Mouse (Mus musculus) hindbrain, embryonic 16.5 days (tissue): Measurements from ENCODE around the gene Ccdc144b. TPM values are rescaled to one million over a fixed set of nuclear protein-coding genes. Genes with fewer than 3 reads are reported as not detected.

Experiments
- ATAC-seq: fragments of 200-750 bp; cut with Nextera tagmentation; 2 replicates; pipeline ENCODE4 v1.8.0; 2017; ENCODE audit warnings: moderate TSS enrichment, moderate library complexity
- H3K27ac ChIP-seq: fragments of 300-500 bp; sonication (generic); 2 replicates; pipeline ENCODE4 v1.5.1; 2014; ENCODE audit warnings: low read depth, mild to moderate bottlenecking, control low read depth, low read length, moderate library complexity
- H3K27me3 ChIP-seq: fragments of 300-500 bp; sonication (generic); replicated peaks from 2 replicates; pipeline ENCODE4 v1.6.1; 2014; ENCODE audit warnings: low read length; ENCODE audit not compliant: control insufficient read depth, insufficient read depth
- H3K36me3 ChIP-seq: fragments of 300-500 bp; sonication (generic); 2 replicates; pipeline ENCODE4 v1.6.1; 2014; ENCODE audit warnings: mild to moderate bottlenecking, low read length, moderate library complexity, mixed read lengths; ENCODE audit not compliant: control insufficient read depth, insufficient read depth
- H3K4me1 ChIP-seq: fragments of 300-500 bp; sonication (generic); 2 replicates; pipeline ENCODE4 v1.6.1; 2014; ENCODE audit warnings: low read depth, low read length; ENCODE audit not compliant: control insufficient read depth, insufficient read depth
- H3K4me2 ChIP-seq: fragments of 300-500 bp; sonication (generic); 2 replicates; pipeline ENCODE4 v1.6.1; 2014; ENCODE audit warnings: mild to moderate bottlenecking, low read length, control low read depth, moderate library complexity
- H3K4me3 ChIP-seq: fragments of 300-500 bp; sonication (generic); 2 replicates; pipeline ENCODE4 v1.5.1; 2014; ENCODE audit warnings: mild to moderate bottlenecking, low read length, control low read depth, moderate library complexity
- H3K9ac ChIP-seq: fragments of 300-500 bp; sonication (generic); 2 replicates; pipeline ENCODE4 v1.6.1; 2014; ENCODE audit warnings: low read depth, mild to moderate bottlenecking, control low read depth, low read length, moderate library complexity
- H3K9me3 ChIP-seq: fragments of 300-500 bp; sonication (generic); 2 replicates; pipeline ENCODE4 v1.6.1; 2014; ENCODE audit warnings: mild to moderate bottlenecking, low read length, moderate library complexity; ENCODE audit not compliant: control insufficient read depth
- WGBS: fragments of 180-500 bp; shearing (Covaris S2); extraction: QIAGEN DNeasy Blood & Tissue Kit; methylation state at CpG from one replicate; pipeline ENCODE4 v1.1.7; 2014; 5-methylcytosine and 5-hydroxymethylcytosine counted together
- polyA plus RNA-seq: library from polyadenylated mRNA; unstranded; fragments of >200 nt; fragmentation: Nextera tagmentation; extraction: Ambion mirVana; gene quantifications from 2 replicates; pipeline ENCODE4 v1.2.1, GENCODE M21; 2015

Gene Ccdc144b
- polyA plus RNA-seq, 1 experiment from 2014 or later, result not detected

- no peaks in the 10 kb centered on the region for H3K27me3 ChIP-seq
- H3K36me3 ChIP-seq, result no peaks in the 10 kb centered on the region
- peak within 1 kb of the TSS; percentile 91 for H3K27ac ChIP-seq
- H3K4me1 ChIP-seq, result peaks cover 9% of the 10 kb centered on the region
- no peaks in the 10 kb centered on the region for H3K9me3 ChIP-seq
- H3K9ac ChIP-seq, result peak within 1 kb of the TSS; percentile 73
- WGBS, result 4% methylated on average over 39 of the region's 39 CpGs
- H3K4me2 ChIP-seq, result peak within 1 kb of the TSS; percentile 70
- peak; percentile 100 for ATAC-seq
- H3K4me3 ChIP-seq, result peak within 1 kb of the TSS; percentile 58
Measured at GRCm38 (mm10) chr3:36000275-36001239, 52.8 kb downstream of the Ccdc144b start, which contains the start of gene Mccc1. Gene Mccc1, minus strand, starts transcription at chr3:36000678.

- Histone ChIP-seq H3K27ac (no peak overlapping the region), H3K36me3 (peaks cover 5% of the 10 kb centered on the region), H3K4me3 (no peak overlapping the region), H3K9me3 (no peaks in the 10 kb centered on the region), H3K27me3 (no peaks in the 10 kb centered on the region), H3K4me2 (no peak overlapping the region), H3K4me1 (peaks cover 9% of the 10 kb centered on the region), H3K9ac (no peak overlapping the region)
- WGBS, result 58% methylated on average over 11 of the region's 11 CpGs
- ATAC-seq, result no peak
Measured at GRCm38 (mm10) chr3:35994552-35995531, 58.5 kb downstream of the Ccdc144b start.

- Histone ChIP-seq H3K4me1 (no peaks in the 10 kb centered on the region), H3K9me3 (no peaks in the 10 kb centered on the region), H3K9ac (no peak overlapping the region), H3K36me3 (peaks cover 23% of the 10 kb centered on the region), H3K27me3 (no peaks in the 10 kb centered on the region), H3K27ac (no peak overlapping the region), H3K4me3 (no peak overlapping the region), H3K4me2 (no peak overlapping the region)
- no peak for ATAC-seq
- WGBS, result 98% methylated on average over 7 of the region's 7 CpGs
Measured at GRCm38 (mm10) chr3:35990715-35991114, 62.6 kb downstream of the Ccdc144b start.

GRCm38 (mm10) chr3:35988031-35988430 is 65.3 kb downstream of the Ccdc144b start:
- H3K36me3 ChIP-seq, result peaks cover 32% of the 10 kb centered on the region
- no peaks in the 10 kb centered on the region for H3K4me1 ChIP-seq
- no peak overlapping the region for H3K4me3 ChIP-seq
- no peak overlapping the region for H3K9ac ChIP-seq
- no peaks in the 10 kb centered on the region for H3K27me3 ChIP-seq
- WGBS, result 97% methylated on average over 6 of the region's 6 CpGs
- no peaks in the 10 kb centered on the region for H3K9me3 ChIP-seq
- H3K4me2 ChIP-seq, result no peak overlapping the region
- ATAC-seq, result no peak
- no peak overlapping the region for H3K27ac ChIP-seq

- no peaks in the 10 kb centered on the region for H3K27me3 ChIP-seq
- H3K4me3 ChIP-seq, result no peak overlapping the region
- no peak for ATAC-seq
- 90% methylated on average over 6 of the region's 6 CpGs for WGBS
- H3K4me2 ChIP-seq, result no peak overlapping the region
- no peak overlapping the region for H3K27ac ChIP-seq
- peaks cover 32% of the 10 kb centered on the region for H3K36me3 ChIP-seq
- no peaks in the 10 kb centered on the region for H3K4me1 ChIP-seq
- H3K9ac ChIP-seq, result no peak overlapping the region
- H3K9me3 ChIP-seq, result no peaks in the 10 kb centered on the region
Measured at GRCm38 (mm10) chr3:35986266-35986665, 67.1 kb downstream of the Ccdc144b start.

GRCm38 (mm10) chr3:35973551-35973950 is 79.8 kb downstream of the Ccdc144b start:
- WGBS, result 71% methylated on average over 7 of the region's 7 CpGs

GRCm38 (mm10) chr3:35972985-35973384 is 80.4 kb downstream of the Ccdc144b start:
- H3K4me2 ChIP-seq, result no peak overlapping the region
- H3K9ac ChIP-seq, result no peak overlapping the region
- ATAC-seq, result peak; percentile 64
- H3K27me3 ChIP-seq, result no peaks in the 10 kb centered on the region
- peaks cover 12% of the 10 kb centered on the region; the same call in 1 of the 2 replicates for H3K36me3 ChIP-seq
- H3K4me1 ChIP-seq, result no peaks in the 10 kb centered on the region
- H3K9me3 ChIP-seq, result no peaks in the 10 kb centered on the region
- WGBS, result 77% methylated on average over 4 of the region's 4 CpGs
- no peak overlapping the region for H3K4me3 ChIP-seq
- H3K27ac ChIP-seq, result no peak overlapping the region

More at GRCm38 (mm10) chr3:35973551-35973950, 79.8 kb downstream of the Ccdc144b start:
- peak; percentile 56 for ATAC-seq
- no peak overlapping the region for H3K4me3 ChIP-seq
- H3K9me3 ChIP-seq, result no peaks in the 10 kb centered on the region
- H3K36me3 ChIP-seq, result peaks cover 9% of the 10 kb centered on the region; the same call in 1 of the 2 replicates
- H3K9ac ChIP-seq, result no peak overlapping the region
- H3K4me1 ChIP-seq, result no peaks in the 10 kb centered on the region
- no peaks in the 10 kb centered on the region for H3K27me3 ChIP-seq
- no peak overlapping the region for H3K4me2 ChIP-seq
- no peak overlapping the region for H3K27ac ChIP-seq

- Histone ChIP-seq H3K9me3 (no peaks in the 10 kb centered on the region), H3K36me3 (peaks cover 12% of the 10 kb centered on the region), H3K9ac (no peak overlapping the region), H3K4me1 (no peaks in the 10 kb centered on the region), H3K4me3 (no peak overlapping the region), H3K27me3 (no peaks in the 10 kb centered on the region), H3K27ac (no peak overlapping the region), H3K4me2 (no peak overlapping the region)
- WGBS, result 95% methylated on average over 12 of the region's 12 CpGs
- ATAC-seq, result no peak
Measured at GRCm38 (mm10) chr3:35971149-35971548, 82.2 kb downstream of the Ccdc144b start.
